Mouse (Mus musculus): ENCODE measurements around the gene Olfr1288. TPM values are rescaled to one million over a fixed set of nuclear protein-coding genes. Genes with fewer than 3 reads are reported as not detected.

The Olfr1288 gene
- not detected in 2 replicates for polyA plus RNA-seq (2014; fragmentation: Nextera tagmentation; extraction: Ambion mirVana)

DNA sequence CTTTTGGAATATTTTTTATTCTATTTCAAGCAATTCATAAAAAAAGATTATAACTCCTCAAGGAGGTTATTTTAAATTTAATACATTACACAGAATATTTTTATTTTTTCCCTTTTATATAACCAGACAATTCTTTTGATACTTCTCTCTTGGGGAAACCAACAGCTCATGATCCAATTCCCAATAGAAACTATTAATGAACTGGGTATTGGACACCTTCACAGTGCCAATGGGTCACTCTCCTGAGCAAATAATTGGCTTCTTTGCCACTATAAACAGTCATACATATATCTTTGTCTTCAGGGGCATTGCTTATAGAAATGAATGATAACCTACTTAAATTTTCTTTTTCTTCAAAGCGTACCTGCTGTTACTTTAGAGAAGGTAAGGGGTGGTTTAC is at the start of gene Olfr1288:
Gene Olfr1288 (plus strand): TSS at position 301 of the 400 bp plus-strand sequence.
- WGBS, result 95% methylated on average over 1 of the region's 1 CpGs
- ATAC-seq (ENCODE audit: low read depth), result no peak

DNA sequence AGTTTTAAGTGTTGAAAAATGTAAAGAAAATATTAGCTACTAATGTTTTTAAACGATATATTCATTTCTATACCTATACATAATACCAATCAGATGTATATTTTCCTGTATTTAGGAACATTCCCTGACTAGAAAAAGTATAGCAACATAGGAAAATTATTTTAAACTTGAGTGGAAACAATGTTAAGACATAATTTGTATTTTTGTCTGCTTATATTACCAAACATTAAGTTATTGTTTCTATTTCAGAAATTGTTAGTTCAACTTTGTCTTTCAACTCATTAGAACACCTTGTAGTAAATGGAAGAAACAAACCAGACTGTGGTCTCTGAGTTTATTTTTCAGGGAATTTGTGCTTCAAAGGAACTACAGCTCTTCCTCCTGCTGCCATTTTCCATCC is 25.1 kb upstream of the Olfr1288 start, which contains the start of gene Olfr1287:
Gene Olfr1287 (plus strand): TSS at position 301 of the 400 bp plus-strand sequence.
- ATAC-seq (ENCODE audit: low read depth) (no peak), DNase-seq (ENCODE audit: low spot score) (no peak)
- 63% methylated on average over 1 of the region's 1 CpGs for WGBS
- Histone ChIP-seq H3K4me3 (ENCODE audit: low read depth, low read length) (no peak within 1 kb of the TSS), H3K9me3 (ENCODE audit: control insufficient read depth, low read length) (no peaks in the 10 kb centered on the region), H3K36me3 (ENCODE audit: control insufficient read depth, insufficient read depth, low read length) (no peaks in the 10 kb centered on the region), H3K4me2 (ENCODE audit: low read depth, low read length) (no peak within 1 kb of the TSS), H3K9ac (ENCODE audit: low read depth, low read length) (no peak within 1 kb of the TSS), H3K27me3 (replicated peaks; ENCODE audit: control insufficient read depth, insufficient read depth, low read length) (no peaks in the 10 kb centered on the region), H3K4me1 (ENCODE audit: control insufficient read depth, insufficient read depth, low read length) (no peaks in the 10 kb centered on the region), H3K27ac (replicated peaks; ENCODE audit: low read depth, low read length) (no peak within 1 kb of the TSS)

More for the DNA sequence above, at the start of gene Olfr1288:
- Histone ChIP-seq H3K27me3 (replicated peaks; ENCODE audit: control insufficient read depth, insufficient read depth, low read length) (no peaks in the 10 kb centered on the region), H3K4me2 (ENCODE audit: low read depth, low read length) (no peak within 1 kb of the TSS), H3K9me3 (ENCODE audit: control insufficient read depth, low read length) (no peaks in the 10 kb centered on the region), H3K9ac (ENCODE audit: low read depth, low read length) (no peak within 1 kb of the TSS), H3K36me3 (ENCODE audit: control insufficient read depth, insufficient read depth, low read length) (no peaks in the 10 kb centered on the region), H3K4me1 (ENCODE audit: control insufficient read depth, insufficient read depth, low read length) (no peaks in the 10 kb centered on the region), H3K27ac (replicated peaks; ENCODE audit: low read depth, low read length) (no peak within 1 kb of the TSS), H3K4me3 (ENCODE audit: low read depth, low read length) (no peak within 1 kb of the TSS)
- no peak for DNase-seq (ENCODE audit: low spot score)

DNA sequence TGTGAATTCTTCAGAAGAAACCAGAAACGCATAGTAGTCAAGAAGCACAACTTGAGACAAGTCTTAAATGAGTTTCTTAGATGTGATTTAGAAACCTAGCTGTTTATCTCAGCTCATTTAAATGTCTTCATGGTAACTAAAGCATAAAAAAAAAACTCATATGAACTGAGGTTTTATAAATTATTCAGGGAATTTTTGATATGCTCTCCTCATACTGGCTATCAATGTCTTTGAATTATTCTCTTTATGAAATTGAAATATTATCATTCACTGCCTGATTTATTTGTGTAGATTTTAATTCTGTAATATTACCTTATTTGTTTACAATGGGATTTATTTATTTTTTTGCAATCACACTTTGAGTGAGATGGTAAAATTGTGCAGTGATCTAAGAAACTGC is 6.6 kb downstream of the Olfr1288 start, which contains the start of gene Olfr1289:
Gene Olfr1289 (plus strand): TSS at position 301 of the 400 bp plus-strand sequence.
- Histone ChIP-seq H3K36me3 (ENCODE audit: control insufficient read depth, insufficient read depth, low read length) (no peaks in the 10 kb centered on the region), H3K4me2 (ENCODE audit: low read depth, low read length) (no peak within 1 kb of the TSS), H3K9ac (ENCODE audit: low read depth, low read length) (no peak within 1 kb of the TSS), H3K27me3 (replicated peaks; ENCODE audit: control insufficient read depth, insufficient read depth, low read length) (no peaks in the 10 kb centered on the region), H3K4me3 (ENCODE audit: low read depth, low read length) (no peak within 1 kb of the TSS), H3K9me3 (ENCODE audit: control insufficient read depth, low read length) (no peaks in the 10 kb centered on the region), H3K27ac (replicated peaks; ENCODE audit: low read depth, low read length) (no peak within 1 kb of the TSS), H3K4me1 (ENCODE audit: control insufficient read depth, insufficient read depth, low read length) (no peaks in the 10 kb centered on the region)
- WGBS, result 85% methylated on average over 1 of the region's 1 CpGs
- DNase-seq (ENCODE audit: low spot score), result no peak
- no peak for ATAC-seq (ENCODE audit: low read depth)

DNA sequence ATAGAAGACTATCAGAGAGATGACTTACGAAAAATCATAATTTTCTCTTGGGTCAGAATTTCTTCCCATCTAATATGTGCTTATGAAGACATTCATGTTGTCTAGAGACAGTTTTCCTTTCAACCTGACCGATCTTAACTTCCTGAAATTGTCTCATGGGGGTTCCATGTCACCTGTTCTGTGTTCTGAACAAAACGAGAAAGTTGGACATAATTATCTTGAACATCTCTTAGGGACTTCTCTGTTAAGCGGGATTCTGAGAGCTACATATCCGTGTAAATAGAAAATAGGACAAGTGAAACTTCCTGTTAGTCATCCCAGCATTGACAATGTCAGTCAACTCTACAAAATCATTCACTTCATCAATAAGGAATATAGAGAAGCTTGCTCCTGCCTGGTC is 19.8 kb downstream of the Olfr1288 start, which contains the start of gene Olfr1290:
Gene Olfr1290 (minus strand): TSS at position 101 of the 400 bp plus-strand sequence.
- WGBS, result 72% methylated on average over 5 of the region's 5 CpGs
- Histone ChIP-seq H3K4me1 (ENCODE audit: control insufficient read depth, insufficient read depth, low read length) (no peaks in the 10 kb centered on the region), H3K27me3 (replicated peaks; ENCODE audit: control insufficient read depth, insufficient read depth, low read length) (no peaks in the 10 kb centered on the region), H3K9me3 (ENCODE audit: control insufficient read depth, low read length) (no peaks in the 10 kb centered on the region), H3K4me2 (ENCODE audit: low read depth, low read length) (no peak within 1 kb of the TSS), H3K4me3 (ENCODE audit: low read depth, low read length) (no peak within 1 kb of the TSS), H3K27ac (replicated peaks; ENCODE audit: low read depth, low read length) (no peak within 1 kb of the TSS), H3K36me3 (ENCODE audit: control insufficient read depth, insufficient read depth, low read length) (no peaks in the 10 kb centered on the region), H3K9ac (ENCODE audit: low read depth, low read length) (no peak within 1 kb of the TSS)
- no peak for DNase-seq (ENCODE audit: low spot score)
- no peak for ATAC-seq (ENCODE audit: low read depth)

DNA sequence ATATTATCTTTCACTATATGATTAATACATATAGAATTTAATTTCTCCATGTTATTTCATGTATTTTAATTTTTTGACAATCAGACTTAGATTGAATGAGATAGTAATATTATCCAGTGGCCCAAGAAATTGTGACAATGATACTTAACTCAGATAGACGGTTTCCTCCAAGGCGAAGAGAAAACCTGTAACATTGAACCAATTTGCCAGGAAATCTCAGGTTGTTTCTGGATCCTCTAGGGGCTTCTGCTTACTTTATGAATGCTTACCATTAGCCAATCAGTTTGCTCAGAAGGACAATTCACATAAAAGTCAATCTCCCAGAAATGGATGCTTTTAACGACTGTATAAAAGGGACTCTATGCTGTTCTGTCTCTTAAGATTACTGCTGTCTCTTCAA is 23.0 kb downstream of the Olfr1288 start, which contains the start of gene Olfr1291-ps1:
Gene Olfr1291-ps1 (plus strand): TSS at position 301 of the 400 bp plus-strand sequence.
- H3K4me1 ChIP-seq (ENCODE audit: control insufficient read depth, insufficient read depth, low read length), result no peaks in the 10 kb centered on the region
- H3K9me3 ChIP-seq (ENCODE audit: control insufficient read depth, low read length), result no peaks in the 10 kb centered on the region
- no peaks in the 10 kb centered on the region for H3K27me3 ChIP-seq (replicated peaks; ENCODE audit: control insufficient read depth, insufficient read depth, low read length)
- DNase-seq (ENCODE audit: low spot score), result no peak
- H3K4me3 ChIP-seq (ENCODE audit: low read depth, low read length), result no peak within 1 kb of the TSS
- 85% methylated on average over 3 of the region's 3 CpGs for WGBS
- no peaks in the 10 kb centered on the region for H3K36me3 ChIP-seq (ENCODE audit: control insufficient read depth, insufficient read depth, low read length)
- no peak for ATAC-seq (ENCODE audit: low read depth)
- no peak within 1 kb of the TSS for H3K27ac ChIP-seq (replicated peaks; ENCODE audit: low read depth, low read length)
- H3K4me2 ChIP-seq (ENCODE audit: low read depth, low read length), result no peak within 1 kb of the TSS
- no peak within 1 kb of the TSS for H3K9ac ChIP-seq (ENCODE audit: low read depth, low read length)

DNA sequence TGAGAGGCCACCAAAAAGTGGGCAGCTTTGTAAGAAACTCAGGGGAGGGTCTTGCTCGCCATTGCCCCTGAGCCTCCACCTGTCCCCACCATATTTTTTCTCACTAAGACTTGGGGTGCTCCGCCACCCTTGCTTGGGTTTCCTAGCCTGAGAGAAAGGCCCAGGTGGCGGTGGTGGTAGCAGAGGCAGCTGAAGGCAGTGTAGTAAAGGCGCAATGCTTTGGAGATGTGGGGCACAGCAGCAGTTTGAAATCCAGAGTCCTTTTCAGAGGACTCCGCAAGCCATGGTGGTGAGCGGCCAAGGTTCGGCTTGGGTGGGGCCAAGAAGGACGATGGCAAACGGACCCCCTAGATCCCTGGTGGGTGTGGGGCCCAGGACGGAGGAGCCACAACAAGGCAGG is 43.5 kb downstream of the Olfr1288 start:
- ATAC-seq (ENCODE audit: low read depth) (no peak), DNase-seq (ENCODE audit: low spot score) (no peak)
- H3K4me1 ChIP-seq (ENCODE audit: control insufficient read depth, insufficient read depth, low read length), result no peaks in the 10 kb centered on the region
- 91% methylated on average over 10 of the region's 10 CpGs for WGBS
- no peak overlapping the region for H3K4me2 ChIP-seq (ENCODE audit: low read depth, low read length)
- H3K27ac ChIP-seq (replicated peaks; ENCODE audit: low read depth, low read length), result no peak overlapping the region
- H3K4me3 ChIP-seq (ENCODE audit: low read depth, low read length), result no peak overlapping the region
- H3K27me3 ChIP-seq (replicated peaks; ENCODE audit: control insufficient read depth, insufficient read depth, low read length), result no peaks in the 10 kb centered on the region
- 0 out of 2 replicates have a peak, but pooled peaks cover 6% of the 10 kb centered on the region for H3K9me3 ChIP-seq (ENCODE audit: control insufficient read depth, low read length)
- H3K9ac ChIP-seq (ENCODE audit: low read depth, low read length), result no peak overlapping the region
- H3K36me3 ChIP-seq (ENCODE audit: control insufficient read depth, insufficient read depth, low read length), result no peaks in the 10 kb centered on the region

DNA sequence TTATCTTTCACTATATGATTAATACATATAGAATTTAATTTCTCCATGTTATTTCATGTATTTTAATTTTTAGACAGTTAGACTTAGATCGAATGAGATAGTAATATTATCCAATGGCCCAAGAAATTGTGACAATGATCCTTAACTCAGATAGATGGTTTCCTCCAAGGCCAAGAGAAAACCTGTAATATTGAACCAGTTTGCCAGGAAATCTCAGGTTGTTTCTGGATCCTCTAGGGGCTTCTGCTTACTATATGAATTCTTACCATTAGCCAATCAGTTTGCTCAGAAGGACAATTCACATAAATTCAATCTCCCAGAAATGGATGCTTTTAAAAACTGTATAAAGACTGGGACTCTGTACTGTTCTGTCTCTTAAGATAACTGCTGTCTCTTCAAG is 51.0 kb downstream of the Olfr1288 start, which contains the start of gene Olfr1293-ps:
Gene Olfr1293-ps (plus strand): TSS at position 301 of the 400 bp plus-strand sequence.
- Histone ChIP-seq H3K27me3 (replicated peaks; ENCODE audit: control insufficient read depth, insufficient read depth, low read length) (no peaks in the 10 kb centered on the region), H3K9me3 (ENCODE audit: control insufficient read depth, low read length) (0 out of 2 replicates have a peak, but pooled peaks cover 2% of the 10 kb centered on the region), H3K27ac (replicated peaks; ENCODE audit: low read depth, low read length) (no peak within 1 kb of the TSS), H3K36me3 (ENCODE audit: control insufficient read depth, insufficient read depth, low read length) (no peaks in the 10 kb centered on the region), H3K9ac (ENCODE audit: low read depth, low read length) (no peak within 1 kb of the TSS), H3K4me3 (ENCODE audit: low read depth, low read length) (no peak within 1 kb of the TSS), H3K4me1 (ENCODE audit: control insufficient read depth, insufficient read depth, low read length) (no peaks in the 10 kb centered on the region), H3K4me2 (ENCODE audit: low read depth, low read length) (no peak within 1 kb of the TSS)
- ATAC-seq (ENCODE audit: low read depth) (no peak), DNase-seq (ENCODE audit: low spot score) (no peak)
- WGBS, result 84% methylated on average over 1 of the region's 1 CpGs
